Mouse (Mus musculus) limb, embryonic 10.5 days (tissue): ENCODE measurements around the gene Vwc2l. TPM values are rescaled to one million over a fixed set of nuclear protein-coding genes. Genes with fewer than 3 reads are reported as not detected.

Experiments
- DNase-seq: peaks from one replicate; pipeline ENCODE4 v3.0.0-alpha.2; 2017; ENCODE audit warnings: low spot score
- H3K27ac ChIP-seq: fragments of 300-500 bp; sonication (generic); 2 replicates; pipeline ENCODE4 v1.5.1; 2016; ENCODE audit warnings: mild to moderate bottlenecking
- H3K27me3 ChIP-seq: fragments of 300-500 bp; sonication (generic); 2 replicates; pipeline ENCODE4 v1.6.1; 2016; ENCODE audit warnings: low read depth, mild to moderate bottlenecking; ENCODE audit not compliant: poor library complexity, severe bottlenecking
- H3K36me3 ChIP-seq: fragments of 300-500 bp; sonication (generic); 2 replicates; pipeline ENCODE4 v1.6.1; 2016; ENCODE audit warnings: mild to moderate bottlenecking, moderate library complexity
- H3K4me1 ChIP-seq: fragments of 300-500 bp; sonication (generic); 2 replicates; pipeline ENCODE4 v1.6.1; 2016
- H3K4me3 ChIP-seq: fragments of 300-500 bp; sonication (generic); 2 replicates; pipeline ENCODE4 v1.5.1; 2016; ENCODE audit warnings: mild to moderate bottlenecking, moderate library complexity
- H3K9me3 ChIP-seq: fragments of 300-500 bp; sonication (generic); replicated peaks from 2 replicates; pipeline ENCODE4 v1.6.1; 2016; ENCODE audit warnings: mild to moderate bottlenecking
- WGBS: fragments of 180-500 bp; shearing (Covaris S2); methylation state at CpG from one replicate; pipeline ENCODE4 v1.1.7; 2016; 5-methylcytosine and 5-hydroxymethylcytosine counted together
- polyA plus RNA-seq: library from polyadenylated mRNA; unstranded; fragments of >200 nt; fragmentation: Nextera tagmentation; extraction: Ambion mirVana; gene quantifications from 2 replicates; pipeline ENCODE4 v1.2.1, GENCODE M21; 2016

Vwc2l gene
- polyA plus RNA-seq, 1 experiment from 2014 or later, result not detected

DNA sequence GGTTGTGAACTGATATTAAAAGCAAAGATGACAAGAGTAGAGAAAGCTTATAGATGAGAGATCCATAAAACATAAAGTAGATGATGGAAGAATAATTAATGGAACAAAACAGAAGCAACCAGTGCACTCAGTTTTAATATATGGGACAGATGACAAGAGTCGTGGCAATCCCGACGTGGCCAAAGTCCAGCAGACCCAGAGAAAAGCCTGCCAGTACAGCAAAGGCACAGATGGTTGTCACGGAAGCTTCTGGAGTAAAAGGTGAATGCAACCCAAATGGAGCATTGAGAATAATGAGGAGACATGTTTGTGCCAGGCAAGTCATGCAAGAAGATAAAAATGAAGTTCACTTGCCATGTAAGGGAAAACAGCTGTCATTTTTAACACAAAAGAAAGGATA is 207.5 kb downstream of the Vwc2l start:
- H3K27ac ChIP-seq, result no peak overlapping the region
- H3K9me3 ChIP-seq, result no peaks in the 10 kb centered on the region
- no peak overlapping the region for H3K4me3 ChIP-seq
- no peaks in the 10 kb centered on the region for H3K36me3 ChIP-seq
- no peaks in the 10 kb centered on the region for H3K27me3 ChIP-seq
- DNase-seq, result no peak
- H3K4me1 ChIP-seq, result no peaks in the 10 kb centered on the region
- WGBS, result 94% methylated on average over 4 of the region's 4 CpGs
